Mouse (Mus musculus) CH12.LX (cell line): ENCODE measurements around the gene Vmn1r217. TPM values are rescaled to one million over a fixed set of nuclear protein-coding genes. Genes with fewer than 3 reads are reported as not detected.

Experiments
- DNase-seq: peaks from one replicate; pipeline ENCODE4 v3.0.0-alpha.2; 2013; ENCODE audit errors: extremely low read depth
- H3K27ac ChIP-seq: 2 replicates; pipeline ENCODE4 v1.5.1; 2012; ENCODE audit warnings: low read depth, mild to moderate bottlenecking, control low read depth, moderate library complexity; ENCODE audit not compliant: insufficient read depth
- H3K27me3 ChIP-seq: replicated peaks from 2 replicates; pipeline ENCODE3; 2012; ENCODE audit warnings: inconsistent platforms
- H3K36me3 ChIP-seq, 2 experiments: replicated peaks in 1 of 2; 2 replicates each; pipeline versions ENCODE3 to v1.6.1; 2012; ENCODE audit warnings: inconsistent platforms in 1 of 2, low read length in 1 of 2, mild to moderate bottlenecking in 1 of 2, mixed read lengths in 1 of 2, moderate library complexity in 1 of 2; ENCODE audit not compliant: control insufficient read depth in 1 of 2, insufficient read depth in 1 of 2
- H3K4me1 ChIP-seq, 2 experiments: 2 replicates each; pipeline ENCODE4 v1.6.1; 2012; ENCODE audit warnings: inconsistent platforms in 1 of 2, moderate library complexity in 1 of 2; ENCODE audit not compliant: insufficient read depth in 2 of 2, control insufficient read depth in 1 of 2
- H3K4me2 ChIP-seq: 2 replicates; pipeline ENCODE4 v1.6.1; 2012; ENCODE audit warnings: low read depth, mild to moderate bottlenecking, control low read depth; ENCODE audit not compliant: poor library complexity, insufficient read depth, severe bottlenecking
- H3K4me3 ChIP-seq, 3 experiments: fragments of 150-350 bp in 1 of 3; sonication (generic) in 1 of 3; replicated peaks in 1 of 3; 2 replicates each; pipeline versions ENCODE3 to v1.5.1; 2011 to 2012; ENCODE audit warnings: low read depth in 2 of 3, low read length in 2 of 3, mild to moderate bottlenecking in 2 of 3, moderate library complexity in 2 of 3, control low read depth in 1 of 3, improper control_type of control experiment in 1 of 3, inconsistent platforms in 1 of 3, mixed read lengths in 1 of 3; ENCODE audit not compliant: poor library complexity in 1 of 3
- H3K79me2 ChIP-seq: replicated peaks from 2 replicates; pipeline ENCODE4 v1.6.1; 2012; ENCODE audit warnings: mild to moderate bottlenecking, moderate library complexity; ENCODE audit not compliant: control insufficient read depth, poor library complexity, insufficient read depth, severe bottlenecking; ENCODE audit errors: extremely low read depth
- H3K9ac ChIP-seq: 2 replicates; pipeline ENCODE4 v1.6.1; 2012; ENCODE audit warnings: low read depth, mild to moderate bottlenecking, control low read depth, moderate library complexity; ENCODE audit not compliant: insufficient read depth
- H3K9me3 ChIP-seq: replicated peaks from 2 replicates; pipeline ENCODE3; 2012; ENCODE audit warnings: low read length, inconsistent platforms, mixed read lengths
- BHLHE40 ChIP-seq: IDR thresholded peaks from 2 replicates; pipeline ENCODE4 v1.6.1; 2011; ENCODE audit warnings: mild to moderate bottlenecking, low read depth, low read length, improper control_type of control experiment
- CHD1 ChIP-seq: IDR thresholded peaks from 2 replicates; pipeline ENCODE4 v1.6.1; 2012; ENCODE audit warnings: low read depth, low read length, improper control_type of control experiment, inconsistent platforms
- CTCF ChIP-seq, 2 experiments: IDR thresholded peaks in 1 of 2; conservative IDR thresholded peaks in 1 of 2; 2 replicates each; pipeline ENCODE4 v1.5.1; 2011 to 2012; ENCODE audit warnings: low read depth in 2 of 2, low read length in 2 of 2, improper control_type of control experiment in 1 of 2, inconsistent platforms in 1 of 2, mild to moderate bottlenecking in 1 of 2, moderate library complexity in 1 of 2
- E2F4 ChIP-seq: IDR thresholded peaks from 2 replicates; pipeline ENCODE4 v1.6.1; 2011; ENCODE audit warnings: low read depth, low read length, improper control_type of control experiment; ENCODE audit not compliant: insufficient replicate concordance
- ETS1 ChIP-seq: conservative IDR thresholded peaks from 2 replicates; pipeline ENCODE4 v1.6.1; 2012; ENCODE audit warnings: low read depth, mild to moderate bottlenecking, inconsistent platforms, low read length, improper control_type of control experiment, moderate library complexity
- GABPA ChIP-seq: IDR thresholded peaks from 2 replicates; pipeline ENCODE4 v1.6.1; 2012; ENCODE audit warnings: low read depth, low read length, improper control_type of control experiment, inconsistent platforms; ENCODE audit not compliant: insufficient replicate concordance
- IRF4 ChIP-seq: IDR thresholded peaks from 2 replicates; pipeline ENCODE4 v1.6.1; 2014; ENCODE audit warnings: low read depth, mild to moderate bottlenecking, inconsistent platforms, low read length, improper control_type of control experiment
- KAT2A ChIP-seq: IDR thresholded peaks from 2 replicates; pipeline ENCODE4 v1.6.1; 2012; ENCODE audit warnings: low read length, improper control_type of control experiment, inconsistent platforms; ENCODE audit not compliant: insufficient replicate concordance
- MAFK ChIP-seq: IDR thresholded peaks from 2 replicates; pipeline ENCODE4 v1.6.1; 2011; ENCODE audit warnings: low read length, improper control_type of control experiment; ENCODE audit not compliant: insufficient replicate concordance
- MAX ChIP-seq: IDR thresholded peaks from 2 replicates; pipeline ENCODE4 v1.6.1; 2011; ENCODE audit warnings: low read length, improper control_type of control experiment
- MAZ ChIP-seq: IDR thresholded peaks from 2 replicates; pipeline ENCODE4 v1.6.1; 2012; ENCODE audit warnings: low read depth, mild to moderate bottlenecking, inconsistent platforms, low read length, improper control_type of control experiment, moderate library complexity
- MEF2A ChIP-seq: IDR thresholded peaks from 2 replicates; pipeline ENCODE4 v1.6.1; 2014; ENCODE audit warnings: low read depth, mild to moderate bottlenecking, inconsistent platforms, low read length, improper control_type of control experiment, borderline replicate concordance
- MXI1 ChIP-seq: IDR thresholded peaks from 2 replicates; pipeline ENCODE4 v1.6.1; 2011; ENCODE audit warnings: mild to moderate bottlenecking, low read depth, low read length, improper control_type of control experiment
- NELFE ChIP-seq: IDR thresholded peaks from 2 replicates; pipeline ENCODE4 v1.6.1; 2011; ENCODE audit warnings: low read depth, low read length, improper control_type of control experiment
- PAX5 ChIP-seq: IDR thresholded peaks from 2 replicates; pipeline ENCODE4 v1.6.1; 2012; ENCODE audit warnings: low read length, inconsistent platforms, mixed read lengths
- POLR2A ChIP-seq: IDR thresholded peaks from 2 replicates; pipeline ENCODE4 v1.6.1; 2011; ENCODE audit warnings: low read depth, mild to moderate bottlenecking, improper control_type of control experiment, low read length
- RCOR1 ChIP-seq: conservative IDR thresholded peaks from 2 replicates; pipeline ENCODE4 v1.6.1; 2012; ENCODE audit warnings: low read depth, mild to moderate bottlenecking, inconsistent platforms, low read length, improper control_type of control experiment
- SIN3A ChIP-seq: IDR thresholded peaks from 2 replicates; pipeline ENCODE4 v1.6.1; 2012; ENCODE audit warnings: low read length, improper control_type of control experiment, inconsistent platforms
- SMC3 ChIP-seq: IDR thresholded peaks from 2 replicates; pipeline ENCODE4 v1.6.1; 2011; ENCODE audit warnings: low read depth, low read length, improper control_type of control experiment
- TCF12 ChIP-seq: IDR thresholded peaks from 2 replicates; pipeline ENCODE4 v1.6.1; 2014; ENCODE audit warnings: low read depth, mild to moderate bottlenecking, inconsistent platforms, low read length, improper control_type of control experiment
- UBTF ChIP-seq: IDR thresholded peaks from 2 replicates; pipeline ENCODE4 v1.6.1; 2012; ENCODE audit warnings: low read depth, mild to moderate bottlenecking, inconsistent platforms, low read length, improper control_type of control experiment, moderate library complexity
- ZC3H11A ChIP-seq: IDR thresholded peaks from 2 replicates; pipeline ENCODE4 v1.6.1; 2012; ENCODE audit warnings: low read depth, mild to moderate bottlenecking, inconsistent platforms, low read length, improper control_type of control experiment
- ZKSCAN1 ChIP-seq: IDR thresholded peaks from 2 replicates; pipeline ENCODE4 v1.6.1; 2012; ENCODE audit warnings: low read depth, inconsistent platforms, low read length, improper control_type of control experiment, borderline replicate concordance
- ZMIZ1 ChIP-seq: IDR thresholded peaks from 2 replicates; pipeline ENCODE4 v1.6.1; 2012; ENCODE audit warnings: low read depth, mild to moderate bottlenecking, inconsistent platforms, low read length, improper control_type of control experiment
- ZNF384 ChIP-seq: IDR thresholded peaks from 2 replicates; pipeline ENCODE4 v1.6.1; 2012; ENCODE audit warnings: low read depth, low read length, improper control_type of control experiment, inconsistent platforms
- dilution Hi-C: fragments of 300-500 bp; cut with MboI; formaldehyde crosslinking; loops from 2 replicates; pipeline ENCODE4 v1.14.3; 2020; ENCODE audit warnings: low sequenced_read_pairs; ENCODE audit not compliant: extremely low pct_unique_long_range_greater_than_20kb, extremely low pct_ligation_motif_present
- in situ Hi-C: fragments of 300-500 bp; cut with MboI; formaldehyde crosslinking; loops from 3 replicates; pipeline ENCODE4 v1.14.3; 2019; ENCODE audit warnings: low sequenced_read_pairs, low pct_ligation_motif_present, low pct_unique_long_range_greater_than_20kb, mixed read lengths
- polyA plus RNA-seq: library from polyadenylated mRNA; unstranded; fragments of >175 nt; gene quantifications from 2 replicates; pipeline ENCODE4 v1.2.1, GENCODE M21; 2012; ENCODE audit warnings: low read depth; ENCODE audit not compliant: insufficient read length
- total RNA-seq, 2 experiments: library from RNA; depleted of rRNA; stranded (reverse); fragments of 300-350 nt in 1 of 2; fragments of >200 nt in 1 of 2; gene quantifications; 2 replicates each; pipeline ENCODE4 v1.2.3; 2012 to 2014

Vmn1r217 gene
- total and polyA plus RNA-seq, 3 experiments, result not detected

- no peak for TF ChIP-seq MAFK
- no peak for TF ChIP-seq RCOR1
- TF ChIP-seq POLR2A, result no peak
These were observed 39.8 kb upstream of the Vmn1r217 start (continued) for GRCm38 (mm10) chr13:23157848-23158247.

GRCm38 (mm10) chr13:23138880-23139279 is 20.9 kb upstream of the Vmn1r217 start:
- Histone ChIP-seq H3K27me3 (no peaks in the 10 kb centered on the region), H3K4me3 (no peak overlapping the region), H3K9me3 (no peaks in the 10 kb centered on the region), H3K27ac (no peak overlapping the region), H3K4me2 (no peak overlapping the region), H3K79me2 (no peaks in the 10 kb centered on the region), H3K9ac (no peak overlapping the region), H3K4me1 (no peaks in the 10 kb centered on the region), H3K36me3 (no peaks in the 10 kb centered on the region)
- TF ChIP-seq NELFE (no peak), MAFK (no peak), TCF12 (no peak), CTCF (conservative IDR thresholded peaks at IDR 0.05 in 1 of 2, IDR thresholded peaks at IDR 0.05 in 1 of 2; ENCODE audit: low read depth in 2 of 2, low read length in 2 of 2) (no peak), SIN3A (no peak), MEF2A (no peak), MAX (no peak), RCOR1 (no peak), SMC3 (no peak), UBTF (no peak), MXI1 (no peak), CHD1 (no peak), E2F4 (no peak), POLR2A (no peak)
- in situ Hi-C loops, result no loop called here
- DNase-seq, result no peak
- dilution Hi-C loops, result no loop called here

- Histone ChIP-seq H3K79me2 (no peaks in the 10 kb centered on the region), H3K4me2 (no peak overlapping the region), H3K4me1 (no peaks in the 10 kb centered on the region), H3K9ac (no peak overlapping the region), H3K27me3 (no peaks in the 10 kb centered on the region), H3K4me3 (no peak overlapping the region), H3K9me3 (no peaks in the 10 kb centered on the region), H3K27ac (no peak overlapping the region), H3K36me3 (no peaks in the 10 kb centered on the region)
- dilution Hi-C loops (no loop called here), in situ Hi-C loops (no loop called here)
- no peak for TF ChIP-seq ETS1
- no peak for TF ChIP-seq NELFE
- no peak for TF ChIP-seq PAX5
- no peak for TF ChIP-seq POLR2A
- TF ChIP-seq CHD1, result no peak
- no peak for TF ChIP-seq BHLHE40
- TF ChIP-seq ZC3H11A, result no peak
- TF ChIP-seq MAFK, result no peak
- TF ChIP-seq ZKSCAN1, result no peak
- no peak for TF ChIP-seq MAX
- TF ChIP-seq IRF4, result no peak
- no peak for TF ChIP-seq MAZ
- TF ChIP-seq ZMIZ1, result no peak
- TF ChIP-seq RCOR1, result no peak
- TF ChIP-seq MXI1, result no peak
- TF ChIP-seq KAT2A, result no peak
- no peak for TF ChIP-seq ZNF384
- TF ChIP-seq GABPA, result no peak
- DNase-seq, result no peak
These were observed 15.5 kb upstream of the Vmn1r217 start for GRCm38 (mm10) chr13:23133501-23133900.
